Mouse (Mus musculus) G1E (cell line): ENCODE results near the gene Pam16.

ENCODE experiments used
- CTCF ChIP-seq: IDR thresholded peaks from 2 replicates; pipeline ENCODE4 v1.5.1; 2012; ENCODE audit warnings: low read depth, low read length, inconsistent platforms, mixed read lengths
- GATA1 ChIP-seq: IDR thresholded peaks from 2 replicates; pipeline ENCODE4 v1.6.1; 2012; ENCODE audit warnings: borderline replicate concordance, low read length, inconsistent platforms, mixed read lengths
- GATA2 ChIP-seq: IDR thresholded peaks from 2 replicates; pipeline ENCODE4 v1.6.1; 2012; ENCODE audit warnings: low read depth, low read length, inconsistent platforms, borderline replicate concordance
- POLR2AphosphoS5 ChIP-seq: IDR thresholded peaks from 2 replicates; pipeline ENCODE4 v1.6.1; 2012; ENCODE audit warnings: low read depth, low read length, inconsistent platforms; ENCODE audit not compliant: insufficient replicate concordance
- TAL1 ChIP-seq: conservative IDR thresholded peaks from 2 replicates; pipeline ENCODE4 v1.6.1; 2012; ENCODE audit warnings: low read depth, low read length, inconsistent platforms, mixed read lengths

GRCm38 (mm10) chr16:4629950-4630349, 5.2 kb upstream of the Pam16 start:
- TF ChIP-seq CTCF, result peak; percentile 96
- no peak for TF ChIP-seq POLR2AphosphoS5
- no peak for TF ChIP-seq GATA1
- TF ChIP-seq TAL1, result no peak
- no peak for TF ChIP-seq GATA2
